Mouse (Mus musculus) v-Abl transformed pro-B cells (cell line): ENCODE results near the gene Kif21b.

ENCODE experiments used
- in situ Hi-C, 2 experiments: fragments of 400-800 bp; cut with MboI; formaldehyde crosslinking; loops; one replicate each; pipeline ENCODE4 v1.15.1; 2025; ENCODE audit not compliant: unreplicated experiment in 2 of 2

The Kif21b gene

DNA sequence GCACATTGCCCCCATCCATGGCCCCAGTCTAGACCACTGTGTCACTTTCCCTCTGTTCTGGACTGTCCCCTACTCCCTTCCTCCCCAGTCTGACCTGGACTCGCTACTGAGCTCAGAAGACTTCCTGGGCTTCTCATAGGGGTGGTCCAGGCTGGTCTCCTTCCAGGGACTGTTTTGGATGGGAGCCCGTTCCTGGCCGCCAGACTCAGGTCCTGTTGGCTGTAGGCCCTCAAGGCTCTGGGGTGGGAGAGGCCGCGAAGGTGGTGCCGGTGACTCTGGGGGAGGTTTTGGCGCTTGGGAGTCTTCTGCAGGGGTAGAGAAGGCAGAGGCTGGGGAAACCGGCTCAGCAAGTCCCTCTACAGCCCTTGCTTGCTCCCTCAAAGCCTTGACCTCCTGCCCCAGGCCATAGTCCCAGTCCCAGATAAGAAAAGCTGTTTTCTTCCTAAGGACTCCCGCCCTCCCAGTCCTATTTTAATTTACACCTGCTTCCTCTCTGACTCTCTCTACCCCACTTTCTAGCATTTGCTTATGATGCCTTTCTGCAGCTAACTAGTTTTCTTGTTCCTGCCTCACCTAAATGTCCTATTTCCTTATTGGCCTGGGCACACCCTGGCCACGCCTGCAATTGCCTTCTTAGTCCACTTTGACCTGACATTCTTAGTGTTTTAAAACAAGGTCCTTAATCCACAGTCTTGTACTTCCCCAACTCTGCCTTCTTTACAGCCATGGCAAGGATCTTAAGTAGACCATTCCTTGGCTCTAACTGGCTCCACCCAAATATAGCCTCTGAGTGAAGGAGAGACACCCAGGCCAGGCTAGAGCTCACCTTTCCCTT is 89.1 kb downstream of the Kif21b start:
- in situ Hi-C loops: no loop called here

DNA sequence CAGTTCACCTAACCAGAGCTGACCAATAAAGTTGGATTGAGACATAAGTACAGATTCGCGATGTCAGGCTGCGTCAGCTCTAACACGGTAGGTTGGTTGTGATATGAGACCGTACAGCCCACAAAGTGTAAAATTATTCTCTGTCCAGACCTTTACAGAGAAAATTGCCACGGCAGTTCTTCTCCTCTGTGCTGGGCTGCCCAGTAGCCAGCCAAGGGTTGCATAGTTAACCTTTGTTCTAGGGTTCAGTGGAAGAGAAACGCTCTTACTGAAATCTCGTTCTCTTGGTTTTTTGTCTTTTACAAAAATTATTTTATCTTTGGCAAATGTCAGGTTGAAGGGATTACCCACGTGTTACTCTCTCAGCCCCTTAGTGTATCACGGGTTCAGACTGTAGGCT is 91.2 kb downstream of the Kif21b start:
- in situ Hi-C loops: no loop called here

- in situ Hi-C loops: no loop called here
Observed at GRCm38 (mm10) chr1:136223758-136224342, 92.7 kb downstream of the Kif21b start.

GRCm38 (mm10) chr1:136225846-136226245 is 94.7 kb downstream of the Kif21b start:
- in situ Hi-C loops: no loop called here

DNA sequence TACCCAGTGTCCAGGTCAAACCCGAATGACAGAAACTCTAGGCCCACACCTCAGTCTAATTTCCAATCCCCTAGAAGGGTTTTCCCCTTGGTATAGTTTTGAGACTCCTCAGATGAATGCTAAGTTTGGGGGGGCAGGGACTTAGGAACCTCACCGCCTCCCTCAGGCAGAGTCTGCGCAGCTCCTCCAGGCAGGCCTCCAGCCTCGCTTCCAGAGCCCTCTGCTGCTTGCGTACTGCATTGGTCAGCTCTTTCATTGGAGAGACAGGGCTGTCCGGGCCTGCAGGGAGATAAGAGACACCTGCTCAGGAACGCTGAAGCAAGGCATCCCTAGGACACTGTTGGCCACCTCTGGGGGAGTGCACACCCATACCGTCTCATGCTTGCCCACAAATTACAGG is 95.4 kb downstream of the Kif21b start:
- in situ Hi-C loops: no loop called here
